21 mouse cellular contexts compared by ENCODE assay signal in the genomic region with DNA sequence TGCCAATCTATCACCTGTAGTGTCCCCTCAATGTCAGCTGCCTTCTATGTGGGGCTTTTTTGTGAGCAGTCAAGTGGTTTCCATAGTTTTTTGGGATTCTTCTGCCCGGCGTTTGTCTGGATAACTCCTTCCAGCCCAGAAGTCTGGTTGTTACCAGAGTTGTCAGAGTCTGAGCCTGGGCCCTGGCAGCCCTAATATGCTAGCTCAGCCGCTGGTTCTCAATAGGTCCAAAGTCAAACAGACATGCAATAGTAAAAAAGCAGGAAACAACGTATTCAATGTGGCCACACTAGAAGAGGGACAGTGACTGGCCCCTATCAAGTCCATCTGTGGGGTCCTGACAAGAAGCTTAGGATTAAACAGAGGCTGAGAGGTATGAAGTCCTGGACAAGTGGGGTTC. TPM values are rescaled to one million over a fixed set of nuclear protein-coding genes. Genes with fewer than 3 reads are reported as not detected.
DNase-seq lines count a peak whose midpoint lies in the region; ATAC-seq and TF ChIP-seq lines count a peak whose summit lies in the region.
"Had no signal": no experiment of that assay in that cellular context is flagged by ENCODE, and none has a peak within 500 bp of the region (broad histone marks: within the 10 kb centered on the region; RNA-seq: fewer than 3 reads in every experiment).

No protein-coding gene starts in this region.

- no peak for TF ChIP-seq CTCF in kidney, adult 2 months (conservative IDR thresholded peaks at IDR 0.05; ENCODE audit: insufficient read depth, insufficient read length, low read depth, low read length)
- no peak for TF ChIP-seq CTCF in liver, adult 2 months (IDR thresholded peaks at IDR 0.05; ENCODE audit: low read depth, low read length)
- no peak for TF ChIP-seq CTCF in liver, postnatal 0 days (IDR thresholded peaks at IDR 0.05; ENCODE audit: low read depth)

- H3K4me2 ChIP-seq in heart, embryonic 13.5 days: no peak overlapping the region
- no peak overlapping the region for H3K4me2 ChIP-seq in liver, postnatal 0 days (ENCODE audit: low read depth, low read length)
- H3K4me2 ChIP-seq: embryonic facial prominence, embryonic 13.5 days; embryonic facial prominence, embryonic 15.5 days; forebrain, embryonic 12.5 days had no signal

- H3K79me2 ChIP-seq in liver, adult 2 months (ENCODE audit: control insufficient read depth, insufficient read depth, low read length): no peaks in the 10 kb centered on the region

- no peak for ATAC-seq in heart, embryonic 13.5 days (ENCODE audit: extremely low read depth, insufficient number of reproducible peaks, low FRiP score, low TSS enrichment)
- ATAC-seq in liver, postnatal 0 days: no peak
- ATAC-seq: forebrain, embryonic 14.5 days had no signal

- intact Hi-C loops in heart, postnatal 25 days (cut with DNase I): loop anchor here (5.0 kb wide), 1 partner anchor 63 kb away; no protein-coding TSS in a partner anchor

- no peak overlapping the region for H3K4me3 ChIP-seq in heart, embryonic 13.5 days
- H3K4me3 ChIP-seq in kidney, adult 2 months (ENCODE audit: insufficient read depth, low read depth, low read length): no peak overlapping the region
- no peak overlapping the region for H3K4me3 ChIP-seq in liver, adult 2 months (ENCODE audit: insufficient read depth, low read depth, low read length)
- H3K4me3 ChIP-seq in liver, postnatal 0 days (ENCODE audit: low read depth, low read length): no peak overlapping the region
- H3K4me3 ChIP-seq: embryonic facial prominence, embryonic 13.5 days; embryonic facial prominence, embryonic 15.5 days; erythroblast, embryonic 14.5 days; forebrain, embryonic 10.5 days; forebrain, embryonic 12.5 days had no signal

- TF ChIP-seq EP300 in liver, postnatal 0 days (IDR thresholded peaks at IDR 0.05; ENCODE audit: low read depth): no peak

- no peaks in the 10 kb centered on the region for H3K9me3 ChIP-seq in heart, embryonic 13.5 days
- no peaks in the 10 kb centered on the region for H3K9me3 ChIP-seq in liver, postnatal 0 days (ENCODE audit: low read length)
- H3K9me3 ChIP-seq: embryonic facial prominence, embryonic 13.5 days; embryonic facial prominence, embryonic 15.5 days; forebrain, embryonic 10.5 days; forebrain, embryonic 12.5 days had no signal

- no peaks in the 10 kb centered on the region for H3K27me3 ChIP-seq in heart, embryonic 13.5 days (replicated peaks)
- H3K27me3 ChIP-seq in kidney, adult 2 months (replicated peaks; ENCODE audit: control insufficient read depth, insufficient read depth, low read length): no peaks in the 10 kb centered on the region
- H3K27me3 ChIP-seq in liver, adult 2 months (ENCODE audit: control insufficient read depth, insufficient read depth, low read length): no peaks in the 10 kb centered on the region
- no peaks in the 10 kb centered on the region for H3K27me3 ChIP-seq in liver, postnatal 0 days (ENCODE audit: insufficient read depth, low read length)
- H3K27me3 ChIP-seq: embryonic facial prominence, embryonic 13.5 days; embryonic facial prominence, embryonic 15.5 days; forebrain, embryonic 12.5 days had no signal

- 88% methylated on average over 4 of the region's 4 CpGs for WGBS in heart, embryonic 13.5 days
- 65% methylated on average over 4 of the region's 4 CpGs for WGBS in kidney, adult 2 months
- 59% methylated on average over 4 of the region's 4 CpGs for WGBS in liver, adult 2 months
- WGBS in liver, postnatal 0 days (ENCODE audit: insufficient replicate concordance): 83% methylated on average over 4 of the region's 4 CpGs

- H3K4me1 ChIP-seq in heart, embryonic 13.5 days: peaks cover 36% of the 10 kb centered on the region
- peaks cover 21% of the 10 kb centered on the region for H3K4me1 ChIP-seq in kidney, adult 2 months (ENCODE audit: control insufficient read depth, insufficient read depth, low read length)
- H3K4me1 ChIP-seq in liver, adult 2 months (ENCODE audit: control insufficient read depth, insufficient read depth, low read length): peaks cover 22% of the 10 kb centered on the region
- peaks cover 2% of the 10 kb centered on the region; the same call in 1 of the 2 replicates for H3K4me1 ChIP-seq in liver, postnatal 0 days (ENCODE audit: insufficient read depth)
- H3K4me1 ChIP-seq: embryonic facial prominence, embryonic 15.5 days had no signal

- peak; percentile 64 for DNase-seq in heart, adult 11 months
- no peak for DNase-seq in heart, postnatal 25 days (ENCODE audit: low spot score)
- DNase-seq in heart, adult 9 months (ENCODE audit: low spot score in 2 of 2): no peak
- DNase-seq in kidney, adult 2 months: peak; percentile 47
- DNase-seq in kidney, postnatal 14 days: no peak
- peak; percentile 51 for DNase-seq in liver, adult 2 months (ENCODE audit: extremely low read depth, low read depth, low spot score)
- DNase-seq in liver, postnatal 0 days: no peak
- DNase-seq: cerebellum, adult 11 months; cerebellum, adult 18-20 months; cerebellum, adult 8-10 months; cerebellum, adult 9-11 months; cerebellum, postnatal 14 days; cerebellum, postnatal 36 days; embryo, embryonic 11 days had no signal

- peak overlapping the region; percentile 82; the same call in 1 of the 2 replicates for H3K27ac ChIP-seq in heart, embryonic 13.5 days (replicated peaks)
- no peak overlapping the region for H3K27ac ChIP-seq in kidney, adult 2 months (ENCODE audit: insufficient read depth, low read depth, low read length)
- H3K27ac ChIP-seq in liver, adult 2 months (replicated peaks; ENCODE audit: insufficient read depth, low read depth, low read length): peak overlapping the region; percentile 49
- no peak overlapping the region for H3K27ac ChIP-seq in liver, postnatal 0 days (ENCODE audit: low read depth)
- H3K27ac ChIP-seq: embryonic facial prominence, embryonic 13.5 days; embryonic facial prominence, embryonic 15.5 days; forebrain, embryonic 10.5 days; forebrain, embryonic 12.5 days had no signal

- no peak for TF ChIP-seq POLR2A in kidney, adult 2 months (IDR thresholded peaks at IDR 0.05; ENCODE audit: low read depth, low read length)
- TF ChIP-seq POLR2A in liver, adult 2 months (IDR thresholded peaks at IDR 0.05; ENCODE audit: extremely low read depth, insufficient read depth, low read length): no peak

- H3K9ac ChIP-seq in heart, embryonic 13.5 days: no peak overlapping the region
- H3K9ac ChIP-seq in liver, adult 2 months (ENCODE audit: low read depth, low read length): no peak overlapping the region
- H3K9ac ChIP-seq in liver, postnatal 0 days (replicated peaks): no peak overlapping the region
- H3K9ac ChIP-seq: embryonic facial prominence, embryonic 13.5 days; embryonic facial prominence, embryonic 15.5 days; forebrain, embryonic 12.5 days had no signal

- H3K36me3 ChIP-seq in heart, embryonic 13.5 days: no peaks in the 10 kb centered on the region
- H3K36me3 ChIP-seq in kidney, adult 2 months (ENCODE audit: control insufficient read depth, insufficient read depth, low read length): no peaks in the 10 kb centered on the region
- no peaks in the 10 kb centered on the region for H3K36me3 ChIP-seq in liver, adult 2 months (ENCODE audit: control insufficient read depth, insufficient read depth, low read length)
- H3K36me3 ChIP-seq in liver, postnatal 0 days (replicated peaks; ENCODE audit: insufficient read depth, low read length): no peaks in the 10 kb centered on the region
- H3K36me3 ChIP-seq: embryonic facial prominence, embryonic 13.5 days; embryonic facial prominence, embryonic 15.5 days; forebrain, embryonic 10.5 days; forebrain, embryonic 12.5 days had no signal

RNA-seq across cellular contexts. Expression of gene Bod1, which starts 47.4 kb away (rescaled TPM):
- 100 to 1,000 TPM; 115 to 121 TPM for total RNA-seq in heart, postnatal 25 days (2021)
- polyA plus RNA-seq in heart, embryonic 13.5 days (2015; fragmentation: Nextera tagmentation; extraction: Ambion mirVana): 68.0 and 75.9 TPM in 2 replicates
- 131 and 137 TPM in 2 replicates for polyA plus RNA-seq in kidney, adult 2 months (2012; rRNA removed)
- total RNA-seq in liver, adult 2 months (2014; rRNA removed): 33.4 and 36.8 TPM in 2 replicates
- 27.8 and 34.4 TPM in 2 replicates for polyA plus RNA-seq in liver, adult 2 months (2012; rRNA removed)
- 13.8 and 16.6 TPM in 2 replicates for polyA plus RNA-seq in liver, postnatal 0 days (2015; fragmentation: Nextera tagmentation; extraction: Ambion mirVana)

Comparison
In these comparisons a context has a peak if more than half of its experiments do, and no peak if none do; other contexts are left out.
1. DNase-seq: peak in heart, adult 11 months (single experiment), kidney, adult 2 months (single experiment) and liver, adult 2 months (single experiment); none in heart, postnatal 25 days (single experiment), heart, adult 9 months (0 of 2), kidney, postnatal 14 days (single experiment) and liver, postnatal 0 days (single experiment).
2. H3K27ac ChIP-seq: peak in heart, embryonic 13.5 days (single experiment) and liver, adult 2 months (single experiment); none in kidney, adult 2 months (single experiment) and liver, postnatal 0 days (single experiment).